Mouse (Mus musculus) cerebellum, adult 11 months (tissue): ENCODE data around the gene Ttc30a2.
"Not testable (repeated sequence)": the region's sequence is repeated elsewhere in the genome, so short reads cannot be mapped to it uniquely, and the experiment has no call there.

Experiments
- DNase-seq: peaks from one replicate; pipeline ENCODE4 v3.0.0; 2022

Ttc30a2 gene

DNA sequence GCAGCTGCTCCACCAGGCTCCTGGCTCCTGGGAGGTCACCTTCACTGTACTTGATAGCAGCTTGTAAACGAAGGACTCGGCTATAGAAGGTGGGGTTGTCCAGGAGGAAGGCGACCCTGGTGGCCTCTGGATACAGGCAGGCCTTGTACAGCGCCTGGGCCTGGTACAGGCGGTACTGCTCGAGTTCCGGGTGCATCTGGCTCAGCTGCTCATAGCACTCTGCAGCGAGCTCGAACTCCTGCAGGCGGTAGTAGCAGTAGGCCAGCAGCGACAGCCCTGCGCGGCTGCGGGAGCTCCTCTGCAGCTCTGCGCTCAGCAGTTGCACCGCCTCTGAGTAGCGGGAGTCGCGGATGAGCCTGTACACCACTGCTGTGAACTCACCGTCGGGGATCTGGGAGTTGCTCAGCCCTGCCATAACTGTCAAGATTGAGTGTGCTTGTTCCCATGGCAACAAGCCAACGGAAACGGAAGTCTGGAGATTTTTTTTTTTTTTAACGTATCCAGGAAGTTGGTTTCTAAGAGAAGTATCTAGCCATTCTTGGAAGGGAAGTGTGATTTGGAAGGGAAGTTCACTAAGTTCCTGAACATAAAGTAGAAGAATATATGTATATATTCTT, at the start of gene Ttc30a2:
TSS of gene Ttc30a2 (minus strand) at position 419 of the 617 bp plus-strand sequence.
- DNase-seq: not testable (repeated sequence)

DNA sequence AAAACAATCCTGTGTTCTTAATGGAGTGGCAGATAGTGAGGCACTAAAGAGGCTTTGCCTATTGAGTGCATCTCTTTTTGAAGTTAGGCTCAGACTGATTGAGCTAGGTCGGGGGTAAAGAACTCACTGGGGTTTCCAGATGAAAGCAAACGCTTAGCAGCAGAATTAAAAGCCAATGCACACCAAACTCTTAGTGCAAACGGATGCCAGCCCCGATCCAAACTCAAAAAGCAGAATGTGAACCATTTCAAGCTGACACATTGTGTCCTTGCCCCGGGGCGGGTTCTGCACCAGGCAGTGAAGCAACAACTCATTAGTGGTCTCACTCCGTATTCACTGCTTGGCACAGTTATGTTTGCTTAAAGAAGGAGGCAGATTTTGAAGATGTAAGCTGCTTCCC, 38.9 kb upstream of the Ttc30a2 start:
- no peak for DNase-seq

DNA sequence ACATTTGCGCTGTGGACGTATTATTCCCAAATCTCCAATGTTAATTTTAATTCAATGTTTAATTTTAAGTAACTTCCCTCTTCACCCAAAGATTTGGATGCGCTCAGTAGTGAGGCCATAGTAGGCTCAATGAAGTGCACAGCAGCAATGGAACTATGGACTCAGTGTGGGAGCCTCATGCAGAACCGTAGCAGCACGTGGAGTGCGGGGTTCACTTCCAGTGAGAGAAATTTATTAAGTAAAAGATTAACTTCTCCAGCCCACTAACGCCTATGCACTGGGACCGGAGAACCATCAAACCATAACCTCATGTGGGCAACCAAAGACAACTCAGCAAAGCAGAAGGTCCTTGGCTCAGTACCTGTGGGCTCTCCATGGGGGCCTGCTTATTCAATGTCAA, 38.2 kb upstream of the Ttc30a2 start:
- DNase-seq: no peak

DNA sequence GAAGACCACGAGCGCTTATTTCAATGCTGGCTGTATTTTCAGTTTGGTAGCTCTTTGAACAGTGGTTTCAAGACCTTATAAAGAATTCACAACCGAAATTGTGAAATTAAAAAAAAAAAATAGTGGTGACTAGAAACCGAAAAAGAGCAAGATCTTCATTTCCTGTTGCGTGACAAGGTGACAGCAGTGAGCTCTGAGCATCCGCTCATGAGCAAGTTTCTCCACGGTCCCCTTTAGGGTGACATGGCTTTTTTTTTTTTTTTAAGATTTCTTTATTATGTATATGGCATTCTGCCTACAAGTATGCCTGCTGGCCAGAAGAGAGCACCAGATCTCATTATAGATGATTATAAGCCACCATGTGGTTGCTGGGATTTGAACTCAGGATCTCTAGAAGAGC, 37.5 kb upstream of the Ttc30a2 start:
- DNase-seq: no peak

DNA sequence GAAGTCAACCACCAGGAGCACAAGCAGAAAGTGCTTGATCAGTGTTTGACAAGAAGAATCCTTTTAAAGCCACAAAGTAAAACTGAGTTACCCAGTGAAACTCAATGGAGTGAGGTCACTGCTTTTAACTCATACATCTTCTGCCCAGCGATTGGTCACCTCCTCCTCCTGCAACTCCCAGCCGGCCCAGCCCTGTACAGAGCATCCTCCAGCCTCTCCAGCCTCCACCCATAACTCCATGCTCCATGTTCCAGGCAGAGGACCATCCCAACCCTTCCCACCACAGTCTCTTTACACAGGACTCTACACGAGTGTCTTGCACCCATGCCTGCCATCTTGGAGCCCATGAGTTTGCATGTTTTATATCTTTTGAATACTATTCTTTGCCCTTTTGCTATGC, 36.7 kb upstream of the Ttc30a2 start:
- DNase-seq: no peak

DNA sequence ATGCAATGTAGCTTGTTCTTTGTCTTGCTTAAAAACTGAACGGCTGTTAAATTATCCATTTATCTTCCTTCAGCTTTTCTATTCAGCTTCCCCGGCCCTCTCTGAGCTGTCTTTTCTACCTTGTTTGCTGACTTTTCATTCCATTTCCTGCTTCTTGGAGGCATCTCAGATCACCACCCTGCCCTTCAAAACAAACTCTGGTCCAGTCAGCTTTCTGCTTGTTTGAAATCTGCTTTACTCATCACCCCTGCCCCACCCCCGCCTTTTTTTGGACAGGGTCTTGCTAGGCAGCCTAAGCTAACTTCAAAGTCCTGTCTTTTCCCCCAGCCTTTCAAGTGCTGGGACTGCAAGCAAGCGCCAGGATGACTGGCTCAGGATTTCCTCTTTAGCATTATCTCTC, 28.2 kb upstream of the Ttc30a2 start:
- DNase-seq: no peak

DNA sequence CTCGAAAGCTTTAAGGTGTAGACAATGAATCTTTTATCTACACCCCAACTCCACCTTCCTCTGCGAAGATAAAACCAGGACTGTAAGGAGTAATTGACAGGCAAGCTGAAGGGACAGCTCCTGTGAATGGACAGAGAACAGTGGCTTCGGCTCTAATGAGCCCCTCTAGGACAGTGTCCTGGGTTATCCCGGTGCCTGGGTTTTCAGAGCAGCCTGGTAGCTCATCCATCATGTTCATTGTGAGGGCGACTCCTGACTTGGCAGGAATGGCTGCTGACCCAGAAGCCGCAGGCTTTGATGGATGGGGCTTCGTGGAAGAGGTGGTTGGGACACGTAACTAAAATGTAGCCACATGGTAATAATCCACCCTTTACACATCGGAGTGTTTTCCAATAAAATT, 24.9 kb upstream of the Ttc30a2 start:
- no peak for DNase-seq

DNA sequence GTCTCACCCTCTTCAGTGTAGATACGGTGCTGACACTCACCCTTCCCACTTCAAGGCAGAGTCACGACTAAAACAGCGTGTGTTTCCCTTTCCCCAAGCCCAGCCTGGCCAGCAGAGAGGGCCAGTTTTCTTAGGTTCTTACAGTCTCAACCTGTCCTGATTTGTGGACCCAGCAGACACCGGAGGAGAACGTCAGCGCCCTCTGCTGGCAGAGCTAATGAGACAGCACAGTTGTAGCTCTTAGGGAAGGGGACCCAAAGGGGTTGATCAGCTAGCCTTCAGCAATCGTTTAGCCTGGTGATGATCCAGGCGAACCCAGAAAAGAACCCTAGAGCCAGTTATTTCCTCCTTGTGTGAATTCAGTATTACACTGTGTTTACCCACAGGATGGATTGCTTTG, 23.4 kb upstream of the Ttc30a2 start:
- DNase-seq: peak; percentile 30

DNA sequence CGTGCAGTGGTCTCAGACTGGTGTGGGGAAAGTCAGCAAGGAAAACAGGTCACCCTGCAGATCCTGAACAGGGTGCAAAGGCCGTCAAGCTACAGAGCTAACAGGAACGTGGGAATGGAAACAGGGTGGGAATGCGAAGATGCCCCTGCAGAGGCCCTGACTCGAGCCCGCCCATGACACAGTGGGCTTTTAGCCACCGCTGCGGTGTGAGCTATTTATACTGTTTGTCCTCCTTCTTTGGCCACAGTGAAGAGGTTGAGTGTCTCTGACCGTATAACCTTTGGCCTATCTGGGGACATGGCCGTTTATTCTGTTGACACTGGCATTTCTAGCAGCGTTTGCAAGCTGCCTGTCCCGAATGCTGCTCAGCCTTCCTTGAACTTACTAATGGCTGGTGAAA, 21.7 kb upstream of the Ttc30a2 start:
- DNase-seq: no peak

DNA sequence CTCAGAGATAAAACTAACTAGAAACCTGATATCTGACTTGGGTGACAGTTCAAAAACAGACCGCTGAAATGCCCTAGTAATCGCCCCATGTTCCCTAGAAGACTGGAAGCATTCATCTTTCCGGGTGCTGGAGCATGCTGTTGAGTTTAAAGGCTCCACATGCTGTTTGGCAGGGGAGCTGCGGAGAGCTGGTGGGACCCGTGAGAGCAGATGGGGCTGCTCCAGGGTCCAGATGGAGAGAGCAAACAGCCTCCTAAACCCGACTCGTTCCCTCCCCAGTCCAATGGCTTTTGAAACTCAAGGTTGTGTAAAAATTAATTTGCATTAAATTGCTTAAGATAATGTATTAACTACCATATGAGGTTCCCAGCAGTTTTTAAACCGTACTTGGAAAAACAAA, 20.7 kb upstream of the Ttc30a2 start:
- peak; percentile 44 for DNase-seq

DNA sequence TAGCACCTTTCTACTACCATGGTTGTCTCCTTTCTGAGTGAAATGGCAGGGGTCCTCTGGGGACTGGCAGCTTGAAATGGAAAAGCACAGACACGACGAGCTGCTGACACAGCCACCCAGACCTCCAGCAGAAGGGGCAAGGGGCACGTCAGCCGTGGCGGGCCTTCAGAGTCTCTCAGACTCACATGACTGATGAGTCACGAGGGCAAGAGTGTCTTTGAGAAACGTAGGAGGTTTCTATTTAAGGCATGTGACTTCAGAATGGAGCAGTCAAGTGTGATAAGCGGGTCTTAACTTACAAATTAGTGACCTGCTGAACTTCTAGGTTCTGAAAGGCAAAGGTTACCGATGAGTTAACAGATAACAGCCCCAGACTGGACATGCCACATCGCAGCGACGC, 19.8 kb upstream of the Ttc30a2 start:
- DNase-seq: no peak

DNA sequence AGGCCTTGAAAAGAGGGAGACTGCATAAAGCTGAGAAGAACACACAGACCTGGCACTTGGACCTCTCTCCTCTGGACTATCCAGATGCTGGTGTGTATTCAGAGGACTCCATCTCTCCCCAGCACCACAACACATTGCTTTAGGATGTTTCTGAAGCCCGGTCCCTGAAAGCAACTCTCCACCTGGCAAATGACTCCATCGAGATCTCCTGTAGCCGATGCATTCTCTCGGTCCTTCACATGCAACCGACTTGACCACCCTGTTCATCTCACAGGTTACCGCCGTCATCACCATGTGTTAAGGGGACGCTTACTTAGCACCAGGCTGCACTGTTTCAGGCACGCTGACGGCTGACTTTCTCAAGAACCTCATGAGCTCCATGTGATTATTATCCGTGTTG, 16.9 kb upstream of the Ttc30a2 start:
- DNase-seq: no peak

DNA sequence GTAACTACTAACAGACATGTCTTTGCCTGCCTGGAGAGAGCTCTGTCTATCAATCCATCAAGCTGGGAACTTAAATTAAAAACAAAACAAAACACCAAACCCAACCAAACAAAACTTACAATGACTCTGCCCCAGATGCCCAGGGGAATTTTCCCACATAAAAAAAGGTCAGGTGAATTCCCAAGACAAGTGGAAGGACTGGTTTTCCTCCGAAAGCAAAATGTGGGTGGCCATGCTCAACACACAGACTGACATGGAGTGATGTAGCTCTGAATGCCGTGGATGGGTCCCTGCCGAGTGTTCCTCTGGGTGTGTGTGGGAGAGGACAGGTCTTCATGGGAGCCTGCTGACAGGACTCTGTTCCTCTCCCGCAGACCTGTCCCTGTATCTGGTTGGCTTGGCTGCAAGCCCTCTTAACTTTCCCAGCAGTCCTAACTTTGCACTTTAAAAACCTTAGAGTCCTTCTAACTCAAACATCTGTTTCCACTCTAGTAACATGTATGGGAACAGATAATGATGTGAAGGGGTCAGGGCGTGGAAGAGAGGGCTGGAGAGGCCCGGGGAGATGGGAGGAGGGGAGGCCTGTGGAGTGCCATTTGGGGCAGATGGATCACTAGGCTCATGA, 13.7 kb upstream of the Ttc30a2 start:
- no peak for DNase-seq

DNA sequence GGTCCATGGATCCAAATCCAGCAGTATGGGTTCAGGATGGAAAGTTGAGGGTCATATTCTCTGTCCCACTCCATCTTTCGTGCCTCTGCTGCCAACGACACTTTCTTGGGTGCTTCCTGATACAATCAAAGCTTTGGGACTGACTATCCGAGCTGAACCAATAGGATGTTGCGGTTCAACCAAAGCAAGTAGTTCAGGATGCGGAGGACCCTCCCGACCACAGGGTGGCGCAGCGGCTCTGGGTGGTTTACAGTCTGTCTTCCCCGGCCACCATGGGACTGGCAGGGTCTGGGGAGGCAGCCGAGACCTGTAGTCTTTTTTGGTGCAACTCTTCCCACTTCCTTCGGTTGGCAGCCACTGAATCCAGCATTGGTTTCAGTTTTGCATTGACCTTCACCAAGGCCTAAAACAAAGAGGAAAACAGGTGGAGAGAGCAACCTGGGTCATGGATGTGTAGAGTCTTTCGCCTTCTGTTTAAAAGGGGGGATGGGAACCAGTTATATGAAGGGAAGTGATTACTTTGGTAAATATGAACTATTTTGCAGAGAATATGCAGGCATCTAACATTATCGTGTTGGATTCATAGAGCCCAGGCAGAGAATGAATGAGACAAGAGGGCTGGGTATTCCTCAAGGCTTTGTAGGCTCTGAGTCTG, 13.0 kb upstream of the Ttc30a2 start:
- peak; percentile 42 for DNase-seq

DNA sequence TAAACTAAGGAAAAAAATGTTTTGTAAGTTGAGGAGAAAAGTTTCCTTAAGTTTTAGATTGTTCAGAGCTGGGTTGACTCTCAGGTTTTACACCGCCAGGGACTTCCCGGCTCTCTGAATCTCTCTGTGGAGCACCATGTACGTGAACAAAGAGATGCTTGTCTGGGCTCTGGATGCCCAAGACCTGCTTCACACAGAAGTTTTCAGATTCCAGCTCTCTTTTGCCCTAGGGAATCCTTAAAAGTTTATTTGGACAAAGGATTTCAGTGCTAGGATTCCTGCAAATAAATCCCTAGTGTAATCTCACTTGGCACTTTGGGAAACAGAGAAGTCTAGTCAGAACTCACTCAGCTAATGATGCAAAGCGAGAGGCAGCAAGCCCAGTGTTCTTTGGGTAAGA, 11.7 kb upstream of the Ttc30a2 start:
- DNase-seq: no peak

DNA sequence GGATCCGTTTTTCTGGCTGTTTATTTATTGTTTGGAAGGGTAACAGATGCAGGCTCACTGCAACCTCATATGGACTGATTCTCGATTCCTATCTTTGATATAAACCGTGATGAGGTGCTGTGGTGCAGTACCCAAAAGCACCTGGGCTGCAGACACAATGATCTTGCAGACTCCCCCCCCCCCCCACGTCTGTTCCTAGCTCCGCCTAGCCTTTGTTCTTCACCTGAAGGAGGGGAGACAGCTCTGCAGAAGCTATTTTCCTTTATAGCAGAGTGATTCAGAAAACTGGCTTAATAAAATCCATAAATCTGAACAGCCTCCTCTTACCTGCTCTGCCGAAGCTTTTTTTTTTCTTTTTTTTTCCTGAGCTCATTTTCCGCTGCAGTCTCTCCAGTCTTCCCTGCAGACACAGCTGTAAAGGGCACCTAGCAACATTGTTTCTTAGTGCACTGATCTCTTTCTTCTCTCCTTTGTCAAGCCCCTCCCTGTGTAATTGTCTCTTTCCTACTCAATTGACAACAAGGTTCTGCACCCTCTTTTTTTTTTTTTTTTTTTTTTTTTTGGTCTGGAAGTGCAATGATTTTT, 10.9 kb upstream of the Ttc30a2 start:
- no peak for DNase-seq

DNA sequence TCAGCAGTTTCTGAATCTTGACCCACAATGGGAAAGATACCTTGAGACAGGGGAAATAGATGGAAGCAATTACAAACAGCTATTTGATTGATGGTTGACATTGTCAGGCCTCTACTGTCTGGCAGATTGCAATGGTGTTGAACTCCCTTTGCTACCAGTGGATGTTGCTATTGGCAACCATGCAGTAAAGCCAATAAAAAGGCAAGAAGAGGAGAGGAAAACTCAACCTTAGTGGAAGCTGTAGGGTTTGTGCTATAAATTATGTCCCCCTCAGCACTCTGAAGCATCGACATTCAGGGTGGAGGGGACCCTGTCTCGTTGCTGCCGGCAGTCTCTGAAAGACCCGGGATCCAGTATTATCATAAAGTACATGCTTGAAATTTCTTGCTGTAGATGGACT, 10.4 kb upstream of the Ttc30a2 start:
- no peak for DNase-seq

DNA sequence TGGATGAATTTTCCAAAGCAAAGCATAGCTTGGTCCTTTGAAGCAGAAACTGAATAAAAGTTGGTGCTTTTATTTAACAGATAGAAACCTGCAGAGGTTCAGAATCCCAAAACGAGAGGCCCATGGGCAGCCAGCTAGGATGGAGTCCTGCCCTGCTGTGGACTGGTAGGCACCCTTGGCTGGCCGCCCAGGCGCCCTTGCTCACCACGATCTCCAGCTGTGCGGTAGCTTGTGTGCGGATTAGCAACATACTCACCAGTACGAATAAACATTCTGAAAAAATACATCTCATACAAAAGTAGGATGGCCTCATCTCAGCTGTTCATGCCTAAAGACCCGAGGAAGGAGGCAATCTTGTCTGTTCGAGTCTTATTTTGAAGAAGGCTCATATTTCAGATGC, 9.8 kb upstream of the Ttc30a2 start:
- DNase-seq: no peak

DNA sequence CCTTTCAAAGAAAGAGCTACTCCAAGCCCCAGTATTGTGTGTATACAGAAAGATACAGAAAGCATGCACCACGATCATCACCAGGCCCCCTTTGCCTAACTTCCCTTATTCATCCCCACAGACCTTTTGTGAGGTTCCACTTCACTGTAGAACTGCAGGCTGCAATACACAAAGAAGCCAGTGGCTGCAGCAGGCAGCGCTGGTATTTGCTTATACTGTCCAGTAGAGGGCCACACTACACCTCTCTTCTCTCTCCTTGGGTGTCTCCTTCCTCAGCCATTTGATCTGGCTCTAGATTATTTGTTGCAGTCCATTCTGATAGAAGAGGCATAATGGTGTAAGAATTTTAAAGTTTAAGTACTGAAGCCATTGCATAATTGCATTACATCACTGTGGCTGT, 7.2 kb upstream of the Ttc30a2 start:
- DNase-seq: peak; percentile 49

DNA sequence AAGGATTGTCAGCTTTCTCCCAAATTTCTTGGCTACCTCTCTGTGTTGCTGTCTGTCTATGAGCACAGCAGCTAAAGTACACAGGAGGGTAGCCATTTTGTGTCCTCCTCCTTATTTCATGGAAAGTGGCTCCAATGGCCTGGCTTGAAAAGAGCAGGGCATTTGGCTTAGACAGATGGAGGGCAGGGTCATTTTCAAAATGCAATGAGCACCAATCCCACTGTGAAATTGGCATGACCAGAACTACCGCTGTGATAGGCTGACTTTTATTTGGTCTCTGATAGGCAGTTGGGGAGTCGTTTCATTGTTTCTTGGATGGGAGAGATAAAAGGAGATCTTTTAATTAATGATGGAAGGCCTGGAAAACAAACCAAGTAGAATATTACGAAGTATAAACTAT, 5.9 kb upstream of the Ttc30a2 start:
- no peak for DNase-seq

DNA sequence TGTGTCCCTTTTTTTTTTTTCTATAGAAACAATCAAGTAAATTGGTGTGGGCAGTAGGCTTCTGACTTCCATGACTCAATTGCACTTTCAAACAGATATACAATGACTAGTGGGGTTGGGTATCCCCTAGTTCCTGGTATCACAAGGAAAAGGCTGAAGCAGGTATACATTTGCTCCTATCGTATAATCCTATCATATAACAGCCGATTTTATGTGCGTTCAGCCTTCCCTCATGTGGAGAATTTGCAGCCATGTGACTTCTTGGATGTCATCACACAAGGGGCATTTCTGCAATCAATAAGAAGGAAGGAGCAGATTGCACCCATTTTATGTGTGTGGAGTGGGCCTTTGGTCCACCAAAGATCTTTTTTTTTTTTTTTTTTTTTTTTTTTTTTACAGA, 5.1 kb upstream of the Ttc30a2 start:
- no peak for DNase-seq

DNA sequence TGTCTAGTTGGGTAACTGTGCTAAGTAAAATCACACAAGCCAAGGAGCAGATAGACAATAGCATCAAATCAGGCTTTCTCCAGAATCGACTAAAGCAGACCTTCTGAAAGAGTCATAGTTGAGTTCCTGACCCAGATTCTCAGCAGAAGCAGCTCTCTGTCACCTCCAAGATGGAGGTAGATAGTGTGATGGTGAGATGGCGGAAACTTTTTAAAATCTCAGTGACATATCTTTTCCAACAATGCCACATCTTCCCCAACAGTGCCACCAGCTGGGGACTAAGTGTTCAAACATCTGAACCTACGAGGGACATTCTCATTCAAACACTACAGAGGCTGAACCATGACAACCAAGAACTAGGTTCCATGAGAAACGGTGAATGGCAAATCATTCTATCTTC, 4.7 kb upstream of the Ttc30a2 start:
- DNase-seq: no peak

DNA sequence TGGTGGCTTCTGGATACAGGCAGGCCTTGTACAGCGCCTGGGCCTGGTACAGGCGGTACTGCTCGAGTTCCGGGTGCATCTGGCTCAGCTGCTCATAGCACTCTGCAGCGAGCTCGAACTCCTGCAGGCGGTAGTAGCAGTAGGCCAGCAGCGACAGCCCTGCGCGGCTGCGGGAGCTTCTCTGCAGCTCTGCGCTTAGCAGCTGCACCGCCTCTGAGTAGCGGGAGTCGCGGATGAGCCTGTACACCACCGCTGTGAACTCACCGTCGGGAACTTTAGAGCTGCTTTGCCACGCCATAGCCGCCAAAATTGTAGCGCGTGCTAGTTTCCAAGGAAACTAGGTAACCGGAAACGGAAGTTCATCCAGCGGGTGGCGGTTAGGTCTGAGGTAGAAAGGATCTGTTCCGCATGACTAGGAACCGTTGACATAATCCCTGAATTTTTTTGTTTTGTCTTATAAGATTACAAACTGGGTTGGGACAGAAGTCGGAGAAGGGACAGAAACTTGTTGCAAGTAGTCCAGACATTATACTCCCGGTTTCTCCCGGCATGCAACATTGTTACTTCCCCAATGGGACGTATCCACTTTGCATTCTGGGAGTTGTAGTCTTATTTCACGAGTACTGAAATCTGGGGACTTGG, 3.6 kb upstream of the Ttc30a2 start, which contains the start of gene Ttc30a1:
TSS of gene Ttc30a1 (minus strand) at position 528 of the 642 bp plus-strand sequence.
- peak; percentile 72 for DNase-seq
